Mouse (Mus musculus) intestine, postnatal 0 days (tissue): Measurements from ENCODE around the gene Plekhj1. TPM values are rescaled to one million over a fixed set of nuclear protein-coding genes. Genes with fewer than 3 reads are reported as not detected.

ENCODE experiments used
- ATAC-seq: fragments of 200-750 bp; cut with Nextera tagmentation; 2 replicates; pipeline ENCODE4 v1.8.0; 2017; ENCODE audit warnings: mild to moderate bottlenecking, moderate TSS enrichment, moderate library complexity
- H3K27ac ChIP-seq: fragments of 300-500 bp; sonication (generic); 2 replicates; pipeline ENCODE4 v1.5.1; 2014; ENCODE audit warnings: mild to moderate bottlenecking, low read depth, low read length, moderate library complexity
- H3K27me3 ChIP-seq: fragments of 300-500 bp; sonication (generic); replicated peaks from 2 replicates; pipeline ENCODE4 v1.6.1; 2014; ENCODE audit warnings: low read length, mixed read lengths; ENCODE audit not compliant: control insufficient read depth, insufficient read depth
- H3K36me3 ChIP-seq: fragments of 300-500 bp; sonication (generic); 2 replicates; pipeline ENCODE4 v1.6.1; 2014; ENCODE audit warnings: mild to moderate bottlenecking, moderate library complexity; ENCODE audit not compliant: control insufficient read depth, insufficient read depth
- H3K4me1 ChIP-seq: fragments of 300-500 bp; sonication (generic); replicated peaks from 2 replicates; pipeline ENCODE4 v1.6.1; 2014; ENCODE audit warnings: antibody characterized with exemption, low read length, mixed read lengths; ENCODE audit not compliant: control insufficient read depth, insufficient read depth
- H3K4me2 ChIP-seq: fragments of 300-500 bp; sonication (generic); replicated peaks from 2 replicates; pipeline ENCODE4 v1.6.1; 2014; ENCODE audit warnings: low read depth, mild to moderate bottlenecking, moderate library complexity
- H3K4me3 ChIP-seq: fragments of 300-500 bp; sonication (generic); 2 replicates; pipeline ENCODE4 v1.5.1; 2014; ENCODE audit warnings: low read depth, low read length
- H3K9ac ChIP-seq: fragments of 300-500 bp; sonication (generic); 2 replicates; pipeline ENCODE4 v1.6.1; 2014; ENCODE audit warnings: mild to moderate bottlenecking, low read depth, low read length
- H3K9me3 ChIP-seq: fragments of 300-500 bp; sonication (generic); 2 replicates; pipeline ENCODE4 v1.6.1; 2016; ENCODE audit warnings: mixed run types; ENCODE audit not compliant: control insufficient read depth
- CTCF ChIP-seq: sonication (generic); IDR thresholded peaks from 2 replicates; pipeline ENCODE4 v1.5.1; 2016; ENCODE audit warnings: low read depth, mild to moderate bottlenecking, control low read depth, antibody characterized with exemption, moderate library complexity
- WGBS: fragments of 180-500 bp; shearing (Covaris S2); extraction: QIAGEN DNeasy Blood & Tissue Kit; methylation state at CpG from one replicate; pipeline ENCODE4 v1.1.7; 2014; 5-methylcytosine and 5-hydroxymethylcytosine counted together
- polyA plus RNA-seq: library from polyadenylated mRNA; unstranded; fragments of >200 nt; fragmentation: Nextera tagmentation; extraction: Ambion mirVana; gene quantifications from 2 replicates; pipeline ENCODE4 v1.2.1, GENCODE M21; 2015

The Plekhj1 gene
- polyA plus RNA-seq, 1 experiment from 2014 or later: 60.9 TPM

DNA sequence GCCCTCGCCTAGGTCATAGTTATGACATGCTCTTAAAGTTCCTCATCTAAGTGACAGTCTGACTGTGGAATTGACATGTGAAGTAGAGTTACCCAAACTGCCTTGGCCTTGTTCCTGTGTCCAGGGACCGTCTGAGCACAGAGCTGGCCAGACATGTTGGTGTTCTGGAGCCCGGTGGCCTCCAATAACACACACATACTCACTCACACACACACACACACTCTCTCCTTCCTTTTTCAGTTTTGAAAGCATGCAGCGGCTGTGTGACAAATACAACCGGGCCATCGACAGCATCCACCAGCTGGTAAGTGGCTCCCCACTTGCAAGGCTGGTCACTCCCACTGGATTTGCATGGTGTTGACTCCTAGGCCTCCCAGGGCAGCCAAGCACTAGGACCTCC lies 30.1 kb downstream of the Plekhj1 start:
- no peak for ATAC-seq
- H3K4me3 ChIP-seq: no peak overlapping the region
- H3K9ac ChIP-seq: no peak overlapping the region
- H3K27ac ChIP-seq: no peak overlapping the region
- 89% methylated on average over 6 of the region's 6 CpGs for WGBS
- no peaks in the 10 kb centered on the region for H3K4me1 ChIP-seq
- H3K27me3 ChIP-seq: no peaks in the 10 kb centered on the region
- no peak overlapping the region for H3K4me2 ChIP-seq
- peaks cover 87% of the 10 kb centered on the region for H3K36me3 ChIP-seq
- no peaks in the 10 kb centered on the region for H3K9me3 ChIP-seq
- TF ChIP-seq CTCF: no peak

DNA sequence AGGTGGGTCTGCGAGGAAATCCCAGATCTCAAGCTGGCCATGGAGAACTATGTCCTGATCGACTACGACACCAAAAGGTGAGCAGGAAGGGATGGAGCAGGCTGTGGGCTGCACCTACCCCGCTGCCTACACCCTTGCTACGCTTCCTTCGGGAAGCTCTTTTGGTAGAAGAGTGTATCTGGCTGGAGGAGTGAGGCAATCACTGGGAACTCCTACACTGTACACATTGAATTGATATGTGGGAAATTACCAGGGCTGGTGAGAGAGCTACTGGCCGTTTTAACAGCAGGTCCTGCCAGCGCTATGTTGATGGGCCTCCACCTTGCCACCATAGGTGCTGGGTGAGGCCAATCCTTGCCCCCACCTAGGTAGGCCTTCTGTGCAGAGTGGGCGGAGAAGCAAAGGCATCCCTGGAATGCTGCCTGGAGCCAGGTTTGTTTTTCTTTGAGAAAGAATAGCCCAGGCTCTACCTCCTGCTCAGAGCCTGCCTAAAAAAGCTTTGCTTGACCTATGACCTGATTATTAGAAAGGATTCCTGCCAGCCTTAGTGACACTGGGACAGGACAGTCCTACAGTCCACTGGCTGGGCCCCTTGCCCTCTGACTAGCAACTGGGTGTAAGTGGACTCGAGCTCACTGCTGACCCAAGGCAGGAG lies 32.1 kb downstream of the Plekhj1 start:
- Histone ChIP-seq H3K36me3 (peaks cover 66% of the 10 kb centered on the region), H3K4me3 (no peak overlapping the region), H3K4me2 (no peak overlapping the region), H3K9me3 (no peaks in the 10 kb centered on the region), H3K4me1 (no peaks in the 10 kb centered on the region), H3K27ac (no peak overlapping the region), H3K9ac (no peak overlapping the region), H3K27me3 (no peaks in the 10 kb centered on the region)
- no peak for TF ChIP-seq CTCF
- no peak for ATAC-seq
- 62% methylated on average over 10 of the region's 10 CpGs for WGBS

DNA sequence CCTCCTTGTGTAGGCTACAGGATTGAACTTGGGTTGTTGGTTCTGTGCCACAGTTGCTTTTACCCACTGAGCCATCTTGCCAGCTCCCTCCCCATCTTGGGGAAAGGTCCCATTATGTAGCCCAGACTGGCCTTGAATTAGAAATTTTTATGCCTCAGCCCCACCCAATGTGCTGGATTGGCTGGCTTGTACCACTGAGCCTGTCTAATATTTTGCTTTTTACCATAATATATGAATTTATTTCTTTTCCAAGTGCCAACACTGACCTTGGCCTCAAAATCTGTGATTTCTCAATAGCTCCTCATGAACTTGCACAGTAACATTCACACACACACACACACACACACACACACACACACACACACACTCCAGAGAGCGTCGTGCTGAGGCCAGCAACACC lies 32.7 kb downstream of the Plekhj1 start:
- Histone ChIP-seq H3K4me1 (peaks cover 4% of the 10 kb centered on the region; the same call in 1 of the 2 replicates), H3K36me3 (peaks cover 60% of the 10 kb centered on the region), H3K27me3 (no peaks in the 10 kb centered on the region), H3K4me2 (no peak overlapping the region), H3K9ac (no peak overlapping the region), H3K4me3 (no peak overlapping the region), H3K9me3 (no peaks in the 10 kb centered on the region), H3K27ac (no peak overlapping the region)
- WGBS: 64% methylated on average over 2 of the region's 2 CpGs
- TF ChIP-seq CTCF: no peak
- no peak for ATAC-seq

DNA sequence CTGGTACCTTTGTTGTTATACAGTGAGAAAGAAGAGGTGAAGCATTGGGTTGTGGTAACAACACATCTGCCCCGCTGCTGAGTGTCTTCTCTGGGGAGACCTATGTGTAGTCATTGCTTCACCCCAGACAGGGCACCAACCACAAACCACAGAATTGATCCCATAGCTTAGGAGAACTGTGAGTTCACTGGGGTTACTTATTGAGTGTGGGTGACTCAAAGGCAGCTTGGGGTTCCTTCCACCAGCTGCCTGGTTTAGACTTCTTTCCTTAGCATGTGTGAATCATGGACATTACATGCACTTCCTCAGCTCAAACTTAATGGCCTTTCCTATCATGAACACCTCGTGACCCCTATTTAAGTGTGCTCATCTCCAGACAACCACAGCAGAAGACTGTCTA lies 34.9 kb downstream of the Plekhj1 start:
- Histone ChIP-seq H3K9me3 (no peaks in the 10 kb centered on the region), H3K27me3 (no peaks in the 10 kb centered on the region), H3K4me3 (no peak overlapping the region), H3K36me3 (peaks cover 38% of the 10 kb centered on the region), H3K4me2 (no peak overlapping the region), H3K27ac (no peak overlapping the region), H3K9ac (no peak overlapping the region), H3K4me1 (peaks cover 4% of the 10 kb centered on the region; the same call in 1 of the 2 replicates)
- WGBS: 90% methylated on average over 2 of the region's 2 CpGs
- no peak for ATAC-seq
- TF ChIP-seq CTCF: no peak

DNA sequence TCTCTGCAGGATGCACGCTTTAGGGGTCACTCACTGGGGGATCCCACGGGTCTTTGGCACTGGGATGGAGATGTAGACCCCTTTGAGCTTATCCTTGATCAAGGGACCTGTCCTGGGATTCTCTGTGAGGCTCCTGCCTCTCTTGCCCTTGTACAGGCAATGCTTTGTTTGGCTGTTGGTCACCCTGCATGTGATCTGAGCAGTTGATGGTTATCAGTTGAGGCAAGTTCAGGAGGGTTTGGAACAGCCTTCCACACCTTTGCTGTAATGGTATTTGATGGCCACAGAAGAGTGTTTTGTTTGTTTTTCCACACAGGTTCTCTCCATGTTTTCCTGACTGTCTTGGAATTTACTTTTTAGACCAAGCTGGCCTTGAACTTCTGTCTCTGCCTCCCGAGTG lies 36.6 kb downstream of the Plekhj1 start:
- peaks cover 7% of the 10 kb centered on the region for H3K4me1 ChIP-seq
- no peak overlapping the region for H3K4me3 ChIP-seq

DNA sequence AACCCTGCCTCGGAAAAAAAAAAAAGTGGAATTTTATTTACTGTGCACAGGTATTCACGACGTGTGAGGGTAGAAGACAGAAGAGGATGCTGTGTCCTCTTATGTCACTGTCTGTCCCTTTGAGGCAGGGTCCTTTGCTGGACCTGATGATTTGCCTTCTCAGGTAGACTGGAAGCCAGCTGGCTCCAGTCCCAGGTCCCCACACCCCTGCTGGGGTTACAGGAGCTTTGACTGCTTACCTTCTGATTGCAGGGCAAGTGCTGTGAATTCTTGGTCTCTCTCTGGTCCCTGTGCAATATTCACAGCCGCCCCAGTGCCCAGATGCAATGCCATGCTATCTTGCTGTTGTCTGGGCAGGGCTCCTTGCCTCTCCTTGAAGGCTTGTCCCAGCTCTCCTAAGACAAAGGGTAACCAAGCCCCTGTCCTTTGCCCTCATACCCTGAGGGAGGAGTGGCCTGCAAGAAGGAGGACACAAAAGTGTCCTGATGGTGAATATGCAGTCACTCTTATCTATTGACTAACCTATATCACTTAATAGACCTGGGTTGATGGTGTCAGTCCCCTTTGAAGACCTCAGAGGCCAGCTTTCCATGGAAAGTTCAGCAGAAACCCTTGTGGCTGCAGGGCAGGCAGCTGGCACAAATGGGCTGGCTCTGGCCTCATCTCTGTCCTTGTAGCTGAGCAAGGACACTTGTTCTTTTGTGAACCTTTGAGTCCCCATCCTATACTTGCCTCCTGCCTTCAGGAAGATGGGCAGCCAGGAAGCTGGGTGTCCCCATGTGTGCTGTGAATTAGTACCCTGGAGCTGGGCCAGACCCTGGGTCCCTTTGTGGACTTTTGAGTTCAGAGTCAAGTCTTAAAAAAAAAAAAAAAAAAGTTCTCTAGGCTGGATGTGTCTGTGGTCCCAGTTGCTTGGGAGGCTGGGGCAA lies 37.6 kb downstream of the Plekhj1 start:
- Histone ChIP-seq H3K36me3 (peaks cover 15% of the 10 kb centered on the region; the same call in 1 of the 2 replicates), H3K9me3 (no peaks in the 10 kb centered on the region), H3K9ac (0 out of 2 replicates have a peak overlapping the region, but pooled peaks have one; percentile 18), H3K27me3 (no peaks in the 10 kb centered on the region), H3K27ac (peak overlapping the region; percentile 23; the same call in 1 of the 2 replicates), H3K4me2 (peak overlapping the region; percentile 33), H3K4me1 (peaks cover 7% of the 10 kb centered on the region), H3K4me3 (no peak overlapping the region)
- no peak for TF ChIP-seq CTCF
- WGBS: 46% methylated on average over 4 of the region's 4 CpGs
- ATAC-seq: peak; percentile 34; the same call in 1 of the 2 replicates

More for the DNA sequence above, 36.6 kb downstream of the Plekhj1 start:
- Histone ChIP-seq H3K4me2 (no peak overlapping the region), H3K36me3 (peaks cover 24% of the 10 kb centered on the region), H3K27me3 (no peaks in the 10 kb centered on the region), H3K9ac (no peak overlapping the region), H3K27ac (no peak overlapping the region), H3K9me3 (no peaks in the 10 kb centered on the region)
- ATAC-seq: no peak
- TF ChIP-seq CTCF: no peak
- WGBS: 67% methylated on average over 3 of the region's 3 CpGs
